Mouse (Mus musculus) left cerebral cortex, adult 6 months (tissue): ENCODE results near the gene Krtap1-3. TPM values are rescaled to one million over a fixed set of nuclear protein-coding genes. Genes with fewer than 3 reads are reported as not detected.

Source experiments
- long read RNA-seq, 2 experiments: library from polyadenylated mRNA; unstranded; transcript quantifications; one replicate each; pipeline ENCODE4 v2.0.0; 2019 to 2020
- polyA plus RNA-seq: library from polyadenylated mRNA; unstranded; fragments of <200 nt; fragmentation: Nextera tagmentation; gene quantifications from 2 replicates; pipeline ENCODE4 v1.2.3, GENCODE M21; 2021

The Krtap1-3 gene
- polyA plus RNA-seq = not detected in 2 replicates
- long read RNA-seq, experiment 1 = 0 reads
- long read RNA-seq, experiment 2 = 0 reads

GRCm38 (mm10) chr11:99590981-99591380 lies at the start of gene Krtap1-3:
Gene Krtap1-3 (minus strand): TSS chr11:99591339.

DNA sequence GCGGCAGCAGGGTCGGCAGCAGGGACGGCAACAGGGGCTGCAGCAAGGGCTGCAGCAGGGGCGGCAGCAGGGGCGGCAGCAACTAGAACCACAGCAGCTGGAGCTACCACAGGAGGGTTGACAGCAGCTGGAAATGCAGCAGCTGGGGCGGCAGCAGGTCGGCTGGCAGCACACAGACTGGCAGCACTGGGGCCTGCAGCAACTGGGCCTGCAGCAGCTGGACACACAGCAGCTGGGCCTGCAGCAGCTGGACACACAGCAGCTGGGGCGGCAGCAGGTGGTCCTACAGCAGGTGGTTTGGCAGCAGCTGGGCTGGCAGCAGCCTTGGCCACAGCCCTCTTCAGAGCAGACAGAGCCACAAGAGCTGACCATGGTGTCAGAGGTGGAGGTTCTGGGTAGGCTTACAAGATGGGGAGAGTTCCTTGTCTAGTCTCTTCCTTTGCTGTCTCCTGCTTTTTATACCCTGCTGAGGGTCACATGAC lies 43.6 kb upstream of the Krtap1-3 start, which contains the start of gene Krtap4-2:
Gene Krtap4-2 (minus strand): TSS at position 432 of the 482 bp plus-strand sequence.

DNA sequence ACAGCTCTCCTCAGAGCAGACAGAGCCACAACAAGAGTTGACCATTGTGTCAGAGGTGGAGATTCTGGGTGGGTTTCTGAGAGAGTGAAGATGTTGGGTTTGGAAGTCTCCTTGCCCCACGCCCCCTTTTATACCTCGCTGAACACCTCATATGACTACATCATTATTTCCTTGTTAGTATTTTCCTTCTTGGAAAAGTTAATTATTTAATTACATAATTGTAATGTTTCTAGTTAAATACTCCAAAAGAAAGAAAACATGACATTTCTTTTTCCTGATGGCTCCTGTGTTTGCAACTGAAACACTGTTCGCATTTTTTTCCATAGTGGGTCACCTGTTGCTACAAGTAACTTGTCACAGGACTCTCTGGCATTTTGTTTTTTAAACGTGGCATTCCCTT lies 37.0 kb upstream of the Krtap1-3 start, which contains the start of gene Krtap4-1:
Gene Krtap4-1 (minus strand): TSS at position 101 of the 400 bp plus-strand sequence.

DNA sequence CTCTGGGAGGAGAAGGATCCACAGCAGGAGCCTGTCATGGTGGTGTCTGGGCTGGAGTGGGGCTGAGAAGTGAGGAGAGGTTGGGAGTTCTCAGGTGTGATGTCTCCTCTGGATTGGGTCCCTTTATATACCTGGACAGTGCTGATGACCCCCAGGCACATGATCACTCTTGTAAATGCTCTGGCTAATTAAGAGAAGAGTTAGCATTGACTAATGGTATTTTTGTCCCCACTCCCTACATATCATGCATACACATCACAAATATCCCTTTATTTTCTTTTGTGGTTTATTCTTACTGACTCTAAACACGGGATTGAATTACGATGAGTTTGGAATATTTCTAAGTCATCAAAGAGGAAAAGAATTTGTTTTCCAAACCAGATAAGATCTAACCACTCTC lies 29.2 kb upstream of the Krtap1-3 start, which contains the start of gene Gm11562:
Gene Gm11562 (minus strand): TSS at position 101 of the 400 bp plus-strand sequence.

DNA sequence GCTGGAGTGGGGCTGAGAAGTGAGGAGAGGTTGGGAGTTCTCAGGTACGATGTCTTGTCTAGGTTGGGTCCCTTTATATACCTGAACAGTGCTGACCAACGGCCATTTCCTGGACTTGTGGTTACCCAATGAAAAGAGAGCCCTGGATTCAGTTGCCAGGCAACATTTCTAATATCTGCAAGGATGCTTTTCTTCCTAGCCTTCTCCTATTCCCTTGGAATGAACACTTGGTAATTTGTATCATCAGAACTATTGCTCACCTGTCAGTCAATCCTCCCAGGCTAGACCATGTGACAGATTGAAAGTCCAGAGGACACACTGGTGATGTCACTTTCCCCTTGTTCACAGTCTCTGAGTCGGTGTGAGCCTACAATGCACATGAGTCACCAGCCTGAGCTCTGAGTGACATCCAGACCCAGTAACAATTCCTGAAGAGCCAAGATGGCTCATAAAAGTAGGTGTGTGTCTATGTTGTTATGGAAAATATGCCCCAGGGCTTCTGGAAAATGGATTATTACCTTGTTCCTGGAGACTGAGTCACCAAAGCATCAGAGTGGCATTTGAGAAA lies 23.7 kb upstream of the Krtap1-3 start, which contains the start of gene Krtap2-4:
Gene Krtap2-4 (minus strand): TSS at position 51 of the 568 bp plus-strand sequence.

GRCm38 (mm10) chr11:99610089-99610488 lies 18.9 kb upstream of the Krtap1-3 start, which contains the start of gene Gm11937:
Gene Gm11937 (minus strand): TSS chr11:99610189.

GRCm38 (mm10) chr11:99603208-99603607 lies 12.1 kb upstream of the Krtap1-3 start, which contains the start of gene Gm11938:
Gene Gm11938 (minus strand): TSS chr11:99603308.

DNA sequence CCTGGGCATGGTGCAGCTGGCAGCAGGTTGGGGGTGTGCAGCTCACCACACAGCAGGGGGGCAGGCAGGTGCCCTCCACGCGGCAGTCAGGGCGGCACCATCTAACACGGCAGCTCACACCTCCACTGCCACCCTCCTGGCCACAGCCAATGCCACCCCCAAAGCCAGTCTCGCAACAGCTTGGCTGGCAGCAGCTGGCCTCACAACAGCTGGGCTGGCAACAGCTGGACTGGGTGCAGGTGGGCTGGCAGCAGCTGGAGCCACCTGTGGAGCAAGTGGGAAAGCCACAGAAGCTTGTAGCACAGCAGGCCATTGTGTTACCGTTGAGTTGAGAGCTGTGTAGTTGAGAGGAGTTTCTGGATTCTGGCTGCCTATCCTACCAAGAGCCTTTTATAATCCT lies 6.6 kb upstream of the Krtap1-3 start, which contains the start of gene Krtap9-3:
Gene Krtap9-3 (minus strand): TSS at position 364 of the 400 bp plus-strand sequence.

DNA sequence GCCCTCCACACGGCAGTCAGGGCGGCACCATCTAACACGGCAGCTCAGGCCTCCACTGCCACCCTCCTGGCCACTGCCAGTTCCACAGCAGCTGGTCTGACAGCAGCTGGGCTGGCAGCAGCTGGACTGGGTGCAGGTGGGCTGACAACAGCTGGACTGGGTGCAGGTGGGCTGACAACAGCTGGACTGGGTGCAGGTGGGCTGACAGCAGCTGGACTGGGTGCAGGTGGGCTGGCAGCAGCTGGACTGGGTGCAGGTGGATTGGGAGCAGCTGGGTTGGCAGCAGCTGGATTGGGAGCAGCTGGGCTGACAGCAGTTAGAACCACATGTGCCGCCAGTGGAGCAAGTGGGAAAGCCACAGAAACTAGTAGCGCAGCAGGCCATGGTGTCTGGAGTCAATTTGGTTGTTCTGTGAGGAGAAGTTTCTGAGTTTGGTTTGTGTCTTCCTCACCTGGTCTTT lies 7.9 kb downstream of the Krtap1-3 start, which contains the start of gene Krtap1-4:
Gene Krtap1-4 (minus strand): TSS at position 410 of the 460 bp plus-strand sequence.

DNA sequence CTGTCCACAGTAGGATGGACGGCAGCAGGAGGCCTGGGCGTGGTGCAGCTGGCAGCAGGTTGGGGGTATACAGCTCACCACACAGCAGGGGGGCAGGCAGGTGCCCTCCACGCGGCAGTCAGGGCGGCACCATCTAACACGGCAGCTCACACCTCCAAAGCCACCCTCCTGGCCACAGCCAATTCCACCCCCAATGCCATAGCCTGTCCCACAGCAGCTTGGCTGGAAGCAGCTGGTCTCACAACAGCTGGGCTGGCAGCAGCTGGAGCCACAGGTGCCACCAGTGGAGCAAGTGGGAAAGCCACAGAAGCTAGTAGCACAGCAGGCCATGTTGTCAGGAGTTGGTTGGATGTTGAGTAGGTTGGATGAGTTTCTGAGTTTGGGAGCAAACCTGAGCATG lies 10.5 kb downstream of the Krtap1-3 start, which contains the start of gene Krtap1-5:
Gene Krtap1-5 (minus strand): TSS at position 381 of the 400 bp plus-strand sequence.

GRCm38 (mm10) chr11:99566530-99566929 lies 24.6 kb downstream of the Krtap1-3 start, which contains the start of gene Krtap3-1:
Gene Krtap3-1 (minus strand): TSS chr11:99566630.

DNA sequence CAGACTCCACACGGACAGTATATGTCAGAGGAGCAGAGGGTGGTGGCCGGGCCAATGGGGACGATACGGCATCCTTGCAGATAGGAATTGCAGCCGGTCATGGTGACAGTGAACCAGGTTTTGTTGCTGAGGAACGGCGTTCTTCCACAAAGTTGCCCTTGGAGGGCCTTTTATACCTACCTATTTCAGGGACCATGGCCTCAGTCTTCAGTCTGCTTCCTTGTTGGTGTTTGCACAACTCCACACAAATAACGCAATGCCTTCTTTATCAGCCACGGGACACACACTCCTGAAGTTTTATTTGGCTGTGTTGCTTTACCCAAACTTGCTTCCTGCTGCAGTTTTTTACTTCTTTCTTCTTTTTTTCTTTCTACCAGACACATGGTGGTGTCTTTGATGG lies 31.8 kb downstream of the Krtap1-3 start, which contains the start of gene Gm11939:
Gene Gm11939 (minus strand): TSS at position 101 of the 400 bp plus-strand sequence.

GRCm38 (mm10) chr11:99556753-99557152 lies 34.4 kb downstream of the Krtap1-3 start, which contains the start of gene Krtap3-2:
Gene Krtap3-2 (minus strand): TSS chr11:99556853.

DNA sequence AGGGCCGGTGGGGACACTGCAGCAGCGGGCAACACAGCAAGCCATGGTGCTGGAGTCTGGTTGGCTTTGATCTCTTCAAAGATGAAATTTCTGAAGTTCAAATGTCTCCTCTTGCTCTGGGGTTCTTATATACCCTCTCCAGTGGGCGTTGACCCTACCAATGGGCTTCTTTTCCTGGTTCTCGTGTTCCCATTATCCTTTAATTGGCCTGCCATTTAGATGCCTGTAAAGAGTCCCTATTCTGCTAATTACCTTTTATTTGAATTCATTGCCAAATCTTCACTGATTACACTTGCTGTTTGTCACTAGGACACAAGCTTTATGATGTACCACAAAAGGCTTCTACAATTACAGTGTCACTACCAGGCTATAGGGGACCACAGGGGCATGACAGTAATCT lies 40.4 kb downstream of the Krtap1-3 start, which contains the start of gene Krtap3-3:
Gene Krtap3-3 (minus strand): TSS at position 101 of the 400 bp plus-strand sequence.

Other genes starting within 250 kb of the Krtap1-3 start
- gene Krt27, start 240.2 kb downstream of the Krtap1-3 start, polyA plus RNA-seq = not detected in 2 replicates
- gene Krt28, start 216.4 kb downstream of the Krtap1-3 start, polyA plus RNA-seq = 0.13 and 0.16 TPM in 2 replicates
- 39.1 and 40.8 TPM in 2 replicates for gene Krt10, start 202.0 kb downstream of the Krtap1-3 start, polyA plus RNA-seq
- 21.1 and 24.0 TPM in 2 replicates for gene Krt12, start 169.1 kb downstream of the Krtap1-3 start, polyA plus RNA-seq
- 0.43 TPM in 1 of 2 replicates, not detected in the other for gene Krt20, start 153.2 kb downstream of the Krtap1-3 start, polyA plus RNA-seq
- gene Krt23, start 98.2 kb downstream of the Krtap1-3 start, polyA plus RNA-seq = not detected in 2 replicates
- gene Krt39, start 70.0 kb downstream of the Krtap1-3 start, polyA plus RNA-seq = not detected in 2 replicates
- not detected in 2 replicates for gene Krt40, start 48.2 kb downstream of the Krtap1-3 start, polyA plus RNA-seq
- gene Krtap3-3, start 40.5 kb downstream of the Krtap1-3 start, polyA plus RNA-seq = not detected in 2 replicates
- not detected in 2 replicates for gene Krtap3-2, start 34.5 kb downstream of the Krtap1-3 start, polyA plus RNA-seq
- not detected in 2 replicates for gene Gm11939, start 31.9 kb downstream of the Krtap1-3 start, polyA plus RNA-seq
- gene Krtap3-1, start 24.7 kb downstream of the Krtap1-3 start, polyA plus RNA-seq = not detected in 2 replicates
- gene Krtap1-5, start 10.3 kb downstream of the Krtap1-3 start, polyA plus RNA-seq = not detected in 2 replicates
- not detected in 2 replicates for gene Krtap1-4, start 7.7 kb downstream of the Krtap1-3 start, polyA plus RNA-seq
- not detected in 2 replicates for gene Krtap9-3, start 6.8 kb upstream of the Krtap1-3 start, polyA plus RNA-seq
- not detected in 2 replicates for gene Gm11938, start 12.0 kb upstream of the Krtap1-3 start, polyA plus RNA-seq
- gene Gm11937, start 18.9 kb upstream of the Krtap1-3 start, polyA plus RNA-seq = not detected in 2 replicates
- gene Krtap2-4, start 23.5 kb upstream of the Krtap1-3 start, polyA plus RNA-seq = not detected in 2 replicates
- not detected in 2 replicates for gene Gm11562, start 29.1 kb upstream of the Krtap1-3 start, polyA plus RNA-seq
- not detected in 2 replicates for gene Krtap4-1, start 36.9 kb upstream of the Krtap1-3 start, polyA plus RNA-seq
- gene Krtap4-2, start 43.7 kb upstream of the Krtap1-3 start, polyA plus RNA-seq = not detected in 2 replicates
- gene Krtap4-7, start 52.8 kb upstream of the Krtap1-3 start, polyA plus RNA-seq = not detected in 2 replicates
- gene Gm11555, start 58.9 kb upstream of the Krtap1-3 start, polyA plus RNA-seq = not detected in 2 replicates
- gene Gm11563, start 67.6 kb upstream of the Krtap1-3 start, polyA plus RNA-seq = not detected in 2 replicates
- not detected in 2 replicates for gene Krtap4-6, start 74.6 kb upstream of the Krtap1-3 start, polyA plus RNA-seq
- not detected in 2 replicates for gene Gm14190, start 99.4 kb upstream of the Krtap1-3 start, polyA plus RNA-seq
- gene Gm14180, start 143.0 kb upstream of the Krtap1-3 start, polyA plus RNA-seq = not detected in 2 replicates
- not detected in 2 replicates for gene Gm11595, start 181.6 kb upstream of the Krtap1-3 start, polyA plus RNA-seq
- not detected in 2 replicates for gene Krtap4-8, start 189.4 kb upstream of the Krtap1-3 start, polyA plus RNA-seq
- not detected in 2 replicates for gene Krtap4-9, start 193.9 kb upstream of the Krtap1-3 start, polyA plus RNA-seq
- gene Gm11596, start 202.1 kb upstream of the Krtap1-3 start, polyA plus RNA-seq = not detected in 2 replicates
- not detected in 2 replicates for gene Gm11569, start 207.6 kb upstream of the Krtap1-3 start, polyA plus RNA-seq
- gene Gm11554, start 213.1 kb upstream of the Krtap1-3 start, polyA plus RNA-seq = not detected in 2 replicates
- gene Krtap4-13, start 218.6 kb upstream of the Krtap1-3 start, polyA plus RNA-seq = not detected in 2 replicates
- not detected in 2 replicates for gene Gm11564, start 224.3 kb upstream of the Krtap1-3 start, polyA plus RNA-seq
- not detected in 2 replicates for gene 2300003K06Rik, start 246.7 kb upstream of the Krtap1-3 start, polyA plus RNA-seq